Mouse (Mus musculus) MEL (cell line): ENCODE data around the gene Olfr969. TPM values are rescaled to one million over a fixed set of nuclear protein-coding genes. Genes with fewer than 3 reads are reported as not detected.

ENCODE experiments used
- polyA plus RNA-seq, 2 experiments: library from polyadenylated mRNA; stranded (reverse) in 1 of 2; unstranded in 1 of 2; fragments of >175 nt in 1 of 2; fragments of >200 nt in 1 of 2; gene quantifications; 2 replicates each; pipeline versions ENCODE4 v1.2.1 to v1.2.4; 2012; ENCODE audit warnings: low replicate concordance in 2 of 2, low read depth in 1 of 2; ENCODE audit not compliant: insufficient read length in 2 of 2, insufficient read depth in 1 of 2, missing spikeins in 1 of 2
- total RNA-seq: library from RNA; depleted of rRNA; stranded (reverse); fragments of 300-350 nt; gene quantifications from 2 replicates; pipeline ENCODE4 v1.2.3, GENCODE M21; 2012; rRNA removed

Olfr969 gene
- total and polyA plus RNA-seq, 3 experiments: not detected

Other genes starting within 250 kb of the Olfr969 start
- not detected in 2 replicates for gene Olfr958, start 236.9 kb upstream of the Olfr969 start, total RNA-seq
- gene Olfr958, start 236.9 kb upstream of the Olfr969 start, polyA plus RNA-seq: not detected
- not detected in 2 replicates for gene Olfr959, start 215.4 kb upstream of the Olfr969 start, total RNA-seq
- not detected for gene Olfr959, start 215.4 kb upstream of the Olfr969 start, polyA plus RNA-seq
- not detected in 2 replicates for gene AW551984, start 186.5 kb upstream of the Olfr969 start, total RNA-seq
- gene AW551984, start 186.5 kb upstream of the Olfr969 start, polyA plus RNA-seq: not detected
- not detected in 2 replicates for gene Olfr148, start 180.3 kb upstream of the Olfr969 start, total RNA-seq
- gene Olfr148, start 180.3 kb upstream of the Olfr969 start, polyA plus RNA-seq: not detected
- not detected in 2 replicates for gene Olfr960, start 169.6 kb upstream of the Olfr969 start, total RNA-seq
- not detected for gene Olfr960, start 169.6 kb upstream of the Olfr969 start, polyA plus RNA-seq
- gene Olfr961, start 145.9 kb upstream of the Olfr969 start, total RNA-seq: not detected in 2 replicates
- not detected for gene Olfr961, start 145.9 kb upstream of the Olfr969 start, polyA plus RNA-seq
- gene Olfr963, start 123.7 kb upstream of the Olfr969 start, total RNA-seq: not detected in 2 replicates
- not detected for gene Olfr963, start 123.7 kb upstream of the Olfr969 start, polyA plus RNA-seq
- gene Olfr149, start 83.8 kb upstream of the Olfr969 start, total RNA-seq: not detected in 2 replicates
- not detected for gene Olfr149, start 83.8 kb upstream of the Olfr969 start, polyA plus RNA-seq
- gene Olfr965, start 79.6 kb upstream of the Olfr969 start, total RNA-seq: not detected in 2 replicates
- gene Olfr965, start 79.6 kb upstream of the Olfr969 start, polyA plus RNA-seq: not detected
- not detected in 2 replicates for gene Olfr150, start 60.0 kb upstream of the Olfr969 start, total RNA-seq
- gene Olfr150, start 60.0 kb upstream of the Olfr969 start, polyA plus RNA-seq: not detected
- not detected in 2 replicates for gene Olfr967, start 44.7 kb upstream of the Olfr969 start, total RNA-seq
- not detected for gene Olfr967, start 44.7 kb upstream of the Olfr969 start, polyA plus RNA-seq
- not detected in 2 replicates for gene Olfr968, start 7.7 kb upstream of the Olfr969 start, total RNA-seq
- gene Olfr968, start 7.7 kb upstream of the Olfr969 start, polyA plus RNA-seq: not detected
- not detected in 2 replicates for gene Olfr970, start 17.9 kb downstream of the Olfr969 start, total RNA-seq
- not detected for gene Olfr970, start 17.9 kb downstream of the Olfr969 start, polyA plus RNA-seq
- not detected in 2 replicates for gene Olfr971, start 45.9 kb downstream of the Olfr969 start, total RNA-seq
- not detected for gene Olfr971, start 45.9 kb downstream of the Olfr969 start, polyA plus RNA-seq
- gene Olfr972, start 75.5 kb downstream of the Olfr969 start, total RNA-seq: not detected in 2 replicates
- gene Olfr972, start 75.5 kb downstream of the Olfr969 start, polyA plus RNA-seq: not detected
- not detected in 2 replicates for gene Olfr229, start 116.4 kb downstream of the Olfr969 start, total RNA-seq
- gene Olfr229, start 116.4 kb downstream of the Olfr969 start, polyA plus RNA-seq: not detected
- not detected in 2 replicates for gene Olfr974, start 146.6 kb downstream of the Olfr969 start, total RNA-seq
- not detected for gene Olfr974, start 146.6 kb downstream of the Olfr969 start, polyA plus RNA-seq
- not detected in 2 replicates for gene Olfr975, start 161.1 kb downstream of the Olfr969 start, total RNA-seq
- gene Olfr975, start 161.1 kb downstream of the Olfr969 start, polyA plus RNA-seq: not detected
- not detected in 2 replicates for gene Olfr976, start 170.2 kb downstream of the Olfr969 start, total RNA-seq
- gene Olfr976, start 170.2 kb downstream of the Olfr969 start, polyA plus RNA-seq: not detected
- gene Olfr978, start 201.2 kb downstream of the Olfr969 start, total RNA-seq: not detected in 2 replicates
- not detected for gene Olfr978, start 201.2 kb downstream of the Olfr969 start, polyA plus RNA-seq
- not detected in 2 replicates for gene Olfr979, start 212.5 kb downstream of the Olfr969 start, total RNA-seq
- gene Olfr979, start 212.5 kb downstream of the Olfr969 start, polyA plus RNA-seq: not detected
- not detected in 2 replicates for gene Olfr980, start 218.6 kb downstream of the Olfr969 start, total RNA-seq
- not detected for gene Olfr980, start 218.6 kb downstream of the Olfr969 start, polyA plus RNA-seq
- gene Olfr981, start 230.5 kb downstream of the Olfr969 start, total RNA-seq: not detected in 2 replicates
- not detected for gene Olfr981, start 230.5 kb downstream of the Olfr969 start, polyA plus RNA-seq